Mouse (Mus musculus): ENCODE measurements around the gene Pnmt. TPM values are rescaled to one million over a fixed set of nuclear protein-coding genes. Genes with fewer than 3 reads are reported as not detected.
A peak's percentile ranks its signal among the peaks of the same experiment; 100 is the strongest.

Pnmt gene
- total and polyA plus RNA-seq, 2 experiments from 2014 or later, result 4.2 TPM; not detected in 1

DNA sequence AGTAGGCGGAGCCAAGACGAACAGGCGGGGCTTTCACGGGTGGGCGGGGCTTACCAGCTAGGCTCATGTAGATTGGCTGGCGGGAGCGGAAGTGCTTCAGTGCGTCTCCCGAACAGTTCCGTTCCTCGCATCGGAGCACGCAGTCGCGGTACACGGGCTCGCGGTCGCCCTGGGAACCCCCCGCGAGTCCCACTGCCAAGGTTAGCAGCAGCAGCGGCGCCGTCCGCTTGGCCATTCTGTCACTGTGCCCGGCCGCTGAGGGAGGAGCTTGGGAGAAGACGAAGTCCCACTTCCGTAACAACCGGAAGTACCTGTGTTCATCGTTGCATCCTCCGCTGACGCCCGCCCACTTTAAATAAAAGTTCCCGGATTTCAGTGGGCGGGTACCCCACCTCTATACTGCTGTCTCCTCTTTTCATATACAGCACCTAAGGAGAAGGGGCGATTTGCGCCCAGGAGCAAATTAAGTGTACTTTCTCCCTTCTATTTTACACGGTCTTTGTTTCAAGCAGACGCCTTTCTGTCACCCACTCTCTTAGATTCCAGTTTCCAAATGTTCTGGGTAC, 14.0 kb downstream of the Pnmt start, which contains the start of gene Pgap3:
Gene Pgap3 (minus strand): TSS at position 330 of the 566 bp plus-strand sequence.
- H3K4me1 ChIP-seq (ENCODE audit: control insufficient read depth, insufficient read depth), result peaks cover 13% of the 10 kb centered on the region
- peak within 1 kb of the TSS; percentile 72 for H3K4me2 ChIP-seq (ENCODE audit: low read depth, low read length)
- peak; percentile 84 for ATAC-seq (ENCODE audit: insufficient read depth, low read depth)
- 0 out of 2 replicates have a peak, but pooled peaks cover 9% of the 10 kb centered on the region for H3K36me3 ChIP-seq (replicated peaks; ENCODE audit: control insufficient read depth, insufficient read depth, low read length)
- no peaks in the 10 kb centered on the region for H3K27me3 ChIP-seq (ENCODE audit: control insufficient read depth, insufficient read depth, low read length)
- peak; percentile 85 for DNase-seq (ENCODE audit: low spot score)
- peak within 1 kb of the TSS; percentile 63 for H3K9ac ChIP-seq (replicated peaks; ENCODE audit: low read depth, low read length)
- peak within 1 kb of the TSS; percentile 93 for H3K27ac ChIP-seq (ENCODE audit: low read depth)
- H3K9me3 ChIP-seq (replicated peaks; ENCODE audit: control insufficient read depth, low read length), result no peaks in the 10 kb centered on the region
- H3K4me3 ChIP-seq (ENCODE audit: low read depth, low read length), result peak within 1 kb of the TSS; percentile 65
- under 1% methylated on average over 40 of the region's 40 CpGs for WGBS
- TF ChIP-seq CTCF (IDR thresholded peaks at IDR 0.05; ENCODE audit: low read depth), result no peak
- no peak for TF ChIP-seq EP300 (IDR thresholded peaks at IDR 0.05; ENCODE audit: low read depth)

DNA sequence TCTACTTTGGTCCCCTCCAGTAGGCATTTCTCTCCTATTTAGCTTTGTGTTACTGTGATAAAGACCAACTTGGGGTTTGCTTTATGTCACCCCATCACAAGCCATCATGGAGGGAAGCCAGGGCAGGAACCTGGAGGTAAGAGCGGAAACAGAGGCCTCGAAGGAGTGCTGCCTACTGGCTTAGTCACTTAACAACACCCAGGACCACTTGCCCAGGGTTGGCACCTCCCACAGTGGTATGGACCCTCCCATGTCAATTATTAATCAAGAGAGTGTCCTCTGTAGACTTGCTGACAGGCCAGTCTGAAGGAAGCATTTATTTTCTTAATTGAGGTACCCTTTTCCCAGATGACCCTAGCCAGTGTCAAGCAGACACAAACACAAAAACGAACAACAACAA, 14.6 kb downstream of the Pnmt start:
- H3K36me3 ChIP-seq (replicated peaks; ENCODE audit: control insufficient read depth, insufficient read depth, low read length), result 0 out of 2 replicates have a peak, but pooled peaks cover 9% of the 10 kb centered on the region
- peak overlapping the region; percentile 93 for H3K27ac ChIP-seq (ENCODE audit: low read depth)
- H3K27me3 ChIP-seq (ENCODE audit: control insufficient read depth, insufficient read depth, low read length), result no peaks in the 10 kb centered on the region
- H3K4me1 ChIP-seq (ENCODE audit: control insufficient read depth, insufficient read depth), result peaks cover 11% of the 10 kb centered on the region
- ATAC-seq (ENCODE audit: insufficient read depth, low read depth), result no peak
- no peak for TF ChIP-seq CTCF (IDR thresholded peaks at IDR 0.05; ENCODE audit: low read depth)
- TF ChIP-seq EP300 (IDR thresholded peaks at IDR 0.05; ENCODE audit: low read depth), result no peak
- H3K4me2 ChIP-seq (ENCODE audit: low read depth, low read length), result peak overlapping the region; percentile 72
- H3K9me3 ChIP-seq (replicated peaks; ENCODE audit: control insufficient read depth, low read length), result no peaks in the 10 kb centered on the region
- no peak for DNase-seq (ENCODE audit: low spot score)
- WGBS, result 55% methylated on average over 3 of the region's 3 CpGs
- H3K4me3 ChIP-seq (ENCODE audit: low read depth, low read length), result peak overlapping the region; percentile 65
- peak overlapping the region; percentile 63 for H3K9ac ChIP-seq (replicated peaks; ENCODE audit: low read depth, low read length)

DNA sequence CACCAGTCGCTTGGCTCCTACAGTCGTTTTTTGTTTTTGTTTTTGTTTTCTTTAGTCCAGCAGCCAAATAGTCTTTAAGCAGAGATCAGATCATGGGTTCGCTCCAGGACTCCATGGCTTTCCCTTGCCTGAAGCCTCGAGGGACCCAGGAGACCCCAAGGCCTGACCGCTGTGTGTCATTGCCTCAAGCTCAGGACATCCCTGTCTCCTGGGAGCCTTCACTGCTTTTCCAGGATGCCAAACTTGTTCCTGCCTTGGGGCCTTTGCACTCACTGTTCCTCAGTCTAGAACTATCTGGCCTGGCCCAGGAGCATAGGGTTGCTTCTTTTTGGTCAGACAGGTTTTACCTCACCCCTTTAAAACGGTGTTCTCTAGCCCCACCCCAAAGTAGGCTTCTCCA, 20.4 kb downstream of the Pnmt start:
- WGBS, result 66% methylated on average over 6 of the region's 6 CpGs
- ATAC-seq (ENCODE audit: insufficient read depth, low read depth), result no peak
- TF ChIP-seq CTCF (IDR thresholded peaks at IDR 0.05; ENCODE audit: low read depth), result no peak

DNA sequence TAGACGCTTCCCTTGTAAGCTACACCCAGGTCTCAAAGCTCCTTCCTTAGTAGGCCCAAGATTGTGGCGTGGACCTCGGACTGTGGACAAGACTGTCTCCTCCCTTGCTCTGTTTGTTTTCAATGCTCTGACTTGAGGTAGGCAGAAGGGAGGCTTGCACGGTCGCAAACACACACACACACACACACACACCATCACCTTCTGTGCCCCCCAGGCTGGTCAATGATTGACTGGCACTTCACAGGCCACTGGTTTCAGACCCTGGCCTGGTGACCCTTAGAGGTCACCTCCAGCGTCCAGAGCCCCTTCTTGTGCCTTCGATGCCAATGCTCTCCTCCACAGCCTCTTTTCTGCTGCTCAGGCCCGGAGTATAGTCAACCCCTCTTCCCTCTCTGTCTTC, 22.6 kb downstream of the Pnmt start:
- Histone ChIP-seq H3K27me3 (ENCODE audit: control insufficient read depth, insufficient read depth, low read length) (no peaks in the 10 kb centered on the region), H3K9me3 (replicated peaks; ENCODE audit: control insufficient read depth, low read length) (no peaks in the 10 kb centered on the region), H3K9ac (replicated peaks; ENCODE audit: low read depth, low read length) (0 out of 2 replicates have a peak overlapping the region, but pooled peaks have one; percentile 15), H3K27ac (ENCODE audit: low read depth) (peak overlapping the region; percentile 1; the same call in 1 of the 2 replicates), H3K4me1 (ENCODE audit: control insufficient read depth, insufficient read depth) (peaks cover 24% of the 10 kb centered on the region), H3K36me3 (replicated peaks; ENCODE audit: control insufficient read depth, insufficient read depth, low read length) (no peaks in the 10 kb centered on the region), H3K4me3 (ENCODE audit: low read depth, low read length) (0 out of 2 replicates have a peak overlapping the region, but pooled peaks have one; percentile 1), H3K4me2 (ENCODE audit: low read depth, low read length) (peak overlapping the region; percentile 31; the same call in 1 of the 2 replicates)
- 63% methylated on average over 8 of the region's 8 CpGs for whole genome bisulfite sequencing
- DNase-seq (ENCODE audit: low spot score) (no peak), ATAC-seq (ENCODE audit: insufficient read depth, low read depth) (no peak)
- TF ChIP-seq CTCF (IDR thresholded peaks at IDR 0.05; ENCODE audit: low read depth), result no peak
- TF ChIP-seq EP300 (IDR thresholded peaks at IDR 0.05; ENCODE audit: low read depth), result no peak

More for the DNA sequence above, 20.4 kb downstream of the Pnmt start:
- Histone ChIP-seq H3K9ac (replicated peaks; ENCODE audit: low read depth, low read length) (no peak overlapping the region), H3K4me1 (ENCODE audit: control insufficient read depth, insufficient read depth) (peaks cover 14% of the 10 kb centered on the region; the same call in 1 of the 2 replicates), H3K36me3 (replicated peaks; ENCODE audit: control insufficient read depth, insufficient read depth, low read length) (no peaks in the 10 kb centered on the region), H3K9me3 (replicated peaks; ENCODE audit: control insufficient read depth, low read length) (no peaks in the 10 kb centered on the region), H3K4me2 (ENCODE audit: low read depth, low read length) (no peak overlapping the region), H3K27ac (ENCODE audit: low read depth) (no peak overlapping the region), H3K4me3 (ENCODE audit: low read depth, low read length) (no peak overlapping the region), H3K27me3 (ENCODE audit: control insufficient read depth, insufficient read depth, low read length) (no peaks in the 10 kb centered on the region)
- DNase-seq (ENCODE audit: low spot score), result no peak

DNA sequence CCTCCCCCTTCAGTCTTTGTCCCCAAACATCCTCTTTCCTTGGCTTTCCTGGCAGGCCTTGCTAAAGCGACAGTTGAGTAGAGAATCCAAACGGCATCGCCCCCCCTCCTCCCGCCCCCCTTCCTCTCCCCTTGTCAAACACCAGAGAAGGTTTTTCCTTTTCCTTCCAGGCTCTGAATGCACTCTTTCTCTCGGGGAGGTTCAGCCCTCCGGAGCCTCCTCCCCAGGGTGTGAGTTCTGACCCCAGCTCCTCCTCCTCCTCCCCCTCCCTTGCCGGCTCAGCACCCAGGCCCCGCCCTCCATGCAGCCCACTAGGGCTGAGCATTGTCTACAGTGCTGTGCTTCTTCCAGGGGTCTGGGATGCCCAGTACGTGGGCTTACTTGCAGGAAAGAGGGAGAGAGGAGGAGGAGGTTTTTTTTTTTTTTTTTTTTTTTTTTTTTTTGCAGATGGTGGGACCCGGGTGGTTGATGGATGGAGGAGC, 23.1 kb downstream of the Pnmt start:
- H3K27ac ChIP-seq (ENCODE audit: low read depth), result 0 out of 2 replicates have a peak overlapping the region, but pooled peaks have one; percentile 1
- peaks cover 29% of the 10 kb centered on the region for H3K4me1 ChIP-seq (ENCODE audit: control insufficient read depth, insufficient read depth)
- H3K27me3 ChIP-seq (ENCODE audit: control insufficient read depth, insufficient read depth, low read length), result no peaks in the 10 kb centered on the region
- DNase-seq (ENCODE audit: low spot score), result peak; percentile 50
- WGBS, result 13% methylated on average over 10 of the region's 10 CpGs
- ATAC-seq (ENCODE audit: insufficient read depth, low read depth), result no peak
- no peaks in the 10 kb centered on the region for H3K9me3 ChIP-seq (replicated peaks; ENCODE audit: control insufficient read depth, low read length)
- 0 out of 2 replicates have a peak overlapping the region, but pooled peaks have one; percentile 1 for H3K4me3 ChIP-seq (ENCODE audit: low read depth, low read length)
- H3K4me2 ChIP-seq (ENCODE audit: low read depth, low read length), result peak overlapping the region; percentile 31
- H3K36me3 ChIP-seq (replicated peaks; ENCODE audit: control insufficient read depth, insufficient read depth, low read length), result no peaks in the 10 kb centered on the region
- TF ChIP-seq EP300 (IDR thresholded peaks at IDR 0.05; ENCODE audit: low read depth), result no peak
- no peak for TF ChIP-seq CTCF (IDR thresholded peaks at IDR 0.05; ENCODE audit: low read depth)
- 0 out of 2 replicates have a peak overlapping the region, but pooled peaks have one; percentile 15 for H3K9ac ChIP-seq (replicated peaks; ENCODE audit: low read depth, low read length)

Measured in heart, postnatal 0 days (tissue).